Mouse (Mus musculus): ENCODE data around the gene Cdyl.

- TF ChIP-seq POLR2A (IDR thresholded peaks at IDR 0.05; ENCODE audit: insufficient read depth, low read length) (no peak), CTCF (IDR thresholded peaks at IDR 0.05; ENCODE audit: low read depth, low read length) (no peak), EP300 (IDR thresholded peaks at IDR 0.05; ENCODE audit: insufficient read depth, low read depth, low read length) (no peak)
These were observed 95.4 kb downstream of the Cdyl start for GRCm38 (mm10) chr13:35755002-35755401.

Measured in ES-Bruce4 (cell line).